Mouse (Mus musculus) cerebellum, adult 2 months (tissue): ENCODE measurements around the gene Slc8a3. TPM values are rescaled to one million over a fixed set of nuclear protein-coding genes. Genes with fewer than 3 reads are reported as not detected.
"Not testable (repeated sequence)": the region's sequence is repeated elsewhere in the genome, so short reads cannot be mapped to it uniquely, and the experiment has no call there.

Experiments
- DNase-seq, 2 experiments: peaks; one replicate each; pipeline ENCODE4 v3.0.0; 2021
- H3K27ac ChIP-seq: fragments of 200-500 bp; 2 replicates; pipeline ENCODE4 v1.5.1; 2012; ENCODE audit warnings: low read length, control low read depth, inconsistent platforms; ENCODE audit not compliant: insufficient read depth
- H3K27me3 ChIP-seq: fragments of 200-500 bp; 2 replicates; pipeline ENCODE4 v1.6.1; 2012; ENCODE audit warnings: inconsistent platforms, mild to moderate bottlenecking, low read length, moderate library complexity; ENCODE audit not compliant: control insufficient read depth, insufficient read depth
- H3K4me1 ChIP-seq: fragments of 200-500 bp; 2 replicates; pipeline ENCODE4 v1.6.1; 2011; ENCODE audit warnings: low read length; ENCODE audit not compliant: control insufficient read depth, insufficient read depth
- H3K4me3 ChIP-seq: fragments of 200-500 bp; replicated peaks from 2 replicates; pipeline ENCODE3; 2011; ENCODE audit warnings: mild to moderate bottlenecking, low read depth, low read length, control low read depth; ENCODE audit not compliant: insufficient read depth
- CTCF ChIP-seq: fragments of 200-500 bp; IDR thresholded peaks from 2 replicates; pipeline ENCODE4 v1.5.1; 2011; ENCODE audit warnings: low read depth, mild to moderate bottlenecking, control low read depth, low read length, moderate library complexity, borderline replicate concordance; ENCODE audit not compliant: insufficient read depth
- POLR2A ChIP-seq: fragments of 200-500 bp; IDR thresholded peaks from 2 replicates; pipeline ENCODE4 v1.6.1; 2011; ENCODE audit warnings: low read length, control low read depth, borderline replicate concordance; ENCODE audit not compliant: insufficient read depth
- WGBS: fragments of 180-500 bp; shearing (Covaris S2); methylation state at CpG from one replicate; pipeline ENCODE4 v1.1.7; 2018; 5-methylcytosine and 5-hydroxymethylcytosine counted together
- polyA plus RNA-seq: library from polyadenylated mRNA; depleted of rRNA; stranded (reverse); fragments of >200 nt; gene quantifications from 2 replicates; pipeline ENCODE4 v1.2.3, GENCODE M21; 2012; rRNA removed

The Slc8a3 gene
- polyA plus RNA-seq: 23.4 and 24.2 TPM in 2 replicates

DNA sequence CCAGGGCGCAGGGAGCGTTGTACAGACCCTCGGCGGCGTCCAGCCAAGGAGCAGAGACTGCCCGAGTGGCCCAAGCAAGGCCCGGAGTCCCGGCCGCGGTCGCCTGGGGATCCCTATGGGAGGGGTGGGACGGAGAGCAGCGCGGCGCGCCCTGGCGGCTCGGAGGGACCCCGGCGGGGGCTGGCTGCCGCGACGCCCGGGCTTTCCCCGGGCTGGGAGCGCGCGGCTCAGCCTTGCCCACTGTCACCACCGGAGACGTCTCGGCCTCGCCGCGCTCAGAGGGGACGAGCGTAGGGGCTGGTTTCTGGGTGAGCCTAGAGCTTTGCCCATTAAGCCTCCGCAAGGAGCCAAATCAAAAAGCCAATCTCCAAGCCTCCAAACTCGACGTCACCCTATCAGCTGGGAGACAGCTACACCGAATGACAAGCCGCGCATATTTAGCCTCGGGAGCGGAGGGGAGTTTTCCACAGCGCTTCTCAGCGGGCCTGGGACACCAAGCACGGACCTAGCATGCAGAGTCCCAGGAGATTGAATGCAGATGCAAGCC, at the start of gene Slc8a3:
Slc8a3 (minus strand) TSS at position 306 of the 547 bp plus-strand sequence.
- H3K4me1 ChIP-seq: peaks cover 3% of the 10 kb centered on the region; the same call in 1 of the 2 replicates
- no peak for TF ChIP-seq CTCF
- TF ChIP-seq POLR2A: 0 out of 2 replicates have a peak, but pooled peaks have one; percentile 57
- peak; percentile 85 to 89 for DNase-seq
- H3K27me3 ChIP-seq: no peaks in the 10 kb centered on the region
- whole genome bisulfite sequencing: under 1% methylated on average over 47 of the region's 47 CpGs
- H3K4me3 ChIP-seq: peak within 1 kb of the TSS; percentile 79
- peak within 1 kb of the TSS; percentile 90 for H3K27ac ChIP-seq

DNA sequence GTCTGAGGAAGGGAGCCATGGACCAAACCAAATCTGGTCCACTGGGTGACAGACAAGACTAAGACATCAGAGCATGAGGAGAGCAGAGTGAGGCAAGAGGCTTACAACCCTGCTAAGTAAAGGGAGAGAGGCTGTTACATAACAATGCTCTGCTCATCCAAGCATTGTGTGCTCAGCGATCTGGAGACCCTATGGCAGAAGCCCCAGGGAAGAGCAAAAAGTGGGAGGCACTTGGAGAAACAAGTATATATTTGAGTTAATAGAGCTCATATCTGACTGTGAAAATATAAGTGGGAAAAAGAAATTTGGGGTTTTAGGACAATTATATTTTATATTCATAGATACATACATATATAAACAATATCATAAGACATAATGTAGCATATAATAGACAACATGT, 46.4 kb upstream of the Slc8a3 start, which contains the start of gene Gm4787:
Gm4787 (minus strand) TSS at position 101 of the 400 bp plus-strand sequence.
- WGBS: 47% methylated on average over 1 of the region's 1 CpGs
- H3K4me1 ChIP-seq, H3K27ac ChIP-seq, H3K4me3 ChIP-seq, DNase-seq, H3K27me3 ChIP-seq: not testable (repeated sequence)

DNA sequence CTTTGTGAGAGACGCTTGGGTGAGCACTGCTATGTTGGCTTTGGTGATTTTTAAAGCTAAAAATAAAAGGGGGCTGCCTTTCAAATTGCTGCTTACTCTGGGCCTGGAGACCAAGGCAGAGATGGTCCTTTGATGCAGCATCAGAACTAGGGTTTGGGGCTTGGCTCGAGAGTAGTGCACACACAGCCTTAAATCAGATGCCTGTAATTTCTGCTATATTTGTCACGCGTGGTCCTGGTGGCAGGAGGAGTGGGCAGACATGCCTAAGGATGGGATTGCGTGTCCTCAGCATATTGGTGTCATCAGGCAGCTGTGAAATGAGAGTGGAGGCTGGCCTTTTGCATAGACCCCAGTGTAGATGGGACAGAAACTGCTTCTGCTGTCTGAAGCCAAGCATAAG, 861 bp upstream of the Slc8a3 start:
- Histone ChIP-seq H3K27ac (no peak overlapping the region), H3K27me3 (no peaks in the 10 kb centered on the region), H3K4me1 (peaks cover 3% of the 10 kb centered on the region; the same call in 1 of the 2 replicates), H3K4me3 (peak overlapping the region; percentile 25)
- WGBS: 70% methylated on average over 5 of the region's 5 CpGs
- no peak for TF ChIP-seq POLR2A
- no peak for TF ChIP-seq CTCF
- DNase-seq: no peak

GRCm38 (mm10) chr12:81331937-81332874, 774 bp downstream of the Slc8a3 start:
- H3K27me3 ChIP-seq: no peaks in the 10 kb centered on the region
- H3K4me3 ChIP-seq: peak overlapping the region; percentile 79
- peak; percentile 85 for DNase-seq
- H3K4me1 ChIP-seq: peaks cover 3% of the 10 kb centered on the region; the same call in 1 of the 2 replicates
- TF ChIP-seq CTCF: no peak
- peak; percentile 44; the same call in 1 of the 2 replicates for TF ChIP-seq POLR2A
- H3K27ac ChIP-seq: peak overlapping the region; percentile 90
- WGBS: under 1% methylated on average over 52 of the region's 54 CpGs

- TF ChIP-seq CTCF (no peak), POLR2A (no peak)
- no peak overlapping the region for H3K27ac ChIP-seq
- peak in 1 of 2 experiments; percentile 27 for DNase-seq
- no peaks in the 10 kb centered on the region for H3K27me3 ChIP-seq
- H3K4me3 ChIP-seq: no peak overlapping the region
- peaks cover 3% of the 10 kb centered on the region; the same call in 1 of the 2 replicates for H3K4me1 ChIP-seq
- WGBS: 50% methylated on average over 5 of the region's 5 CpGs
These were observed 1.8 kb downstream of the Slc8a3 start for GRCm38 (mm10) chr12:81331046-81331638.

- TF ChIP-seq POLR2A (no peak), CTCF (no peak)
- Histone ChIP-seq H3K27me3 (no peaks in the 10 kb centered on the region), H3K27ac (no peak overlapping the region; the same call in 1 of the 2 replicates), H3K4me3 (no peak overlapping the region), H3K4me1 (peaks cover 13% of the 10 kb centered on the region)
- WGBS: 26% methylated on average over 3 of the region's 3 CpGs
- peak in 1 of 2 experiments; percentile 69 for DNase-seq
These were observed 8.0 kb downstream of the Slc8a3 start for GRCm38 (mm10) chr12:81324991-81325390.

DNA sequence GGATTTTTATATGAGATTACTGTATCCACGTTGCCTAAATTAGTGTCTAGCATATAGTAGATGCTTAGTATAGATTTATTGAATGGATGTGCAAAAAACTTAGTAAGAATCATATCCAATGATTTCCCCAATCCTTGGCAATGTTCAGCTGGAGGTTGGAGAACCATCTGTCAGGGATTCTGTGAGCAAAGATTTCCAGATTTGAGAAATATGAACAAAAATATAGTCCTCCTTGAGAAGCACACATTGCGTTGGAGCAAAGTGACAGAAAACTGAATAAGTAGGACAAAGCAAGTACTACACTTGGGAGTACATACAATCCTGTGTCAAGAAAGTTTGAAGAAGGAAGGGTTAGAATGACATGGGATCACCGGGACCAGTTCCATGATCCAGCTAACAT, 8.9 kb downstream of the Slc8a3 start:
- Histone ChIP-seq H3K4me1 (peaks cover 13% of the 10 kb centered on the region), H3K27me3 (no peaks in the 10 kb centered on the region), H3K4me3 (no peak overlapping the region), H3K27ac (no peak overlapping the region)
- DNase-seq: peak in 1 of 2 experiments; percentile 58
- 60% methylated on average over 3 of the region's 3 CpGs for WGBS
- TF ChIP-seq POLR2A (no peak), CTCF (no peak)
